Mouse (Mus musculus) thymus, adult 18-20 months (tissue): Measurements from ENCODE around the gene Lrrtm3.

Source experiments
- DNase-seq, 2 experiments: peaks; one replicate each; pipeline ENCODE4 v3.0.0; 2022; ENCODE audit warnings: mixed read lengths in 2 of 2

Gene Lrrtm3

DNA sequence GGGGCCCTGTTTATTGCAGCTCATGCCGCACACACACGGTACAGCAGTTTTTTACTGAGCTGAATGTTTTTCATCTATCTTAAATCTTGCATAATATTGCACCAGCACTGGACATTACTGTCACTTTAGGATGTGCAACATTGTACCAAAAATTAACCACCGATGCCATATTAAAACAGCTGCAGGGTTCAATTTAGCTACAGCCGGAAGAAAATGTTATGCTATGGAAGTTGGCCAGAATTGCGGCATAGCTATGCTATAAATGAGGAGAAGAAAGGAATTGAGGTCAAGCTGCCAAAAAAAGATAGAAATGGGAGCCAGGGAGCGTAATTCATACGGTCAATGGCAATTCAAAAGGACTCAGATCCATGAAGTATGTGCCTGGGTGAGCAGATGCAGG lies 48.9 kb downstream of the Lrrtm3 start:
- DNase-seq, result no peak

DNA sequence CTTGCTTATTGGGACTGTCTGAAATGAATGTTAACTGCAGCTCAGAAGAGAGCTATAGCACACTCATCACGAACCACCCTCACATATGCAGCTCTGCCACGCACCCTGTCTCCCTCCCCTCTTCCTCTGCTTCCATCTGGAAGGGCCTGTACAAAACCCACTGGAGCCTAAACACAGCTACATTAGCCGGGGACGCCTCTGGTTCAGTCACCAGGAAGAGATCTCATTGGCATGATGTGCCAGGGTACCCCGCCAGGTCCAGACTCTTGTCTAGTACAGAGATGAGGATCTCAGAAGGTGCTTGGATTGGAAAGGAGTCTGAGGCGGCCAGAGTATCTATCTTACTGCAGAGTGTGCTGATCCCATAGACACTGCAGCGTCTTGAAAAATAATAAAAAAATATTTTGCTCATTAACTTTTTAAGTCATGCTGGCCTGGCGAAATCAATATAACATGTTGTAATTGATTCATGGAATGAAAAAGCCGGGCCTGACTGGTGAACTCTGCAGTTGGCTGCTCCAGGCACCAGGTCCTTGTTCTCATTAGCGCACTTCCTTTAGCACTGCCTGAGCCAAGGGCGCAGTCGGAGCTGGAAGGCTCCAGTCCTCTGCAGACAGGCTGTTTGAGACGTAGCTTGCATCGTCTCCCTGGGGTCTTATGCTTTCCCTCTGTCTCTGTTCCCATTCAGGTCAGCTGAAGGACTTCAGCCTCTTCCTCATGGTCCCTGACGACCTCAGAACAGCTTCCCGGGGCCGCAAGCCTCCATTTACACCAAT lies 50.1 kb downstream of the Lrrtm3 start:
- no peak for DNase-seq

DNA sequence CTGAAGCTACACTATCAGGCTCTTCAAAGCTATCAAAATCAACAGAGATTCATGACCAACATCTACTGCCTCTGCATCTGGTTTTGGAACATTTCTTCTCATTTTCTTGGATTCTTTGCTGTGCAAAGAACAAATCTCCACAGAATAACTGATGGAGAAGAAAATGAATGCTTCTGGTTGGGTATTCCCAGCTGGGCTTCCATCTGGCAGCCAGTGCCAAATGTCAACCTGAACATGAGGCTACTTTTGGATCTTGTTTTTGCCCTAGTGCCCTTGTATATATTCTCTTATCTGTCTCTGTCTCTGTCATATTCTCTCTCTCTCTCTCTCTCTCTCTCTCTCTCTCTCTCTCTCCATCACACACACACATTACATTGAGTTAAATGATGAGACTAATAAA lies 59.2 kb downstream of the Lrrtm3 start:
- DNase-seq, result no peak

DNA sequence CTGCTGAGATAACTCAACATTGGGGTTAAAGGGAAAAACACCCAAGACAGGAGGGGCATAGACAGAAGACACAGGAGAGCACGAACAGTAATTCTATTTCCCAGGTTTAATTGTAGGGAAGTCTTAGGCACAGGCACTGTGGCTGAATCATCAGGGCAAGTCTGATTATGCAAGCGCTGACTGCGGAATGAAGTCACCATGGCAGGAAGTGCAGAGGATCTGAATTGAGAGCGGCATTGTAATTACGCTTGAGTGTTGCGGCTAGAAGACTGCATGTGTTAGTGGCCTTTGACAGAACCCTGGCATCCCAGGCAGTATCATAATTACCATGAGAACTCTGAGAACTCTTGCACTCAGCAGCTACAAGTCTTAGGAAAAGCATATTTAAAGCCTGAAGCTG lies 66.7 kb downstream of the Lrrtm3 start:
- DNase-seq, result no peak

DNA sequence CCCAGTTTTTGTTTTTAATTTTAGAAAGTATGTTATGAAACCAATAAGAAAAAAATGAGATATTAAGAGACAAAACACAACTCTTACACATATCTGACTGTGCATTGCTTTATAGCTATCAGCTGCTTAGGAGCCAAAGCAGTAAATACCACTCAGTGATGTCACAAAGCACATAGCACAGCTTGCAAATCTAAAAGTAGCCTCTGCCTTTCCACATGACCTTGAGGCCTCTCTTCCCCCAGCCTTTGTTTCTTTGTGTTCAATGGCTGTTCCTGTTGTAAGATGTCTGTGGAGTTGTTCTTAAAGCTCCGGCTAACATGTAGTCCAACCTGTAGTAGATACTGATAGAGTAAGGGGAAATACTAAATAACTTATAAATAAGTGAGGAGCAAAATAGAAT lies 69.7 kb downstream of the Lrrtm3 start:
- no peak for DNase-seq

DNA sequence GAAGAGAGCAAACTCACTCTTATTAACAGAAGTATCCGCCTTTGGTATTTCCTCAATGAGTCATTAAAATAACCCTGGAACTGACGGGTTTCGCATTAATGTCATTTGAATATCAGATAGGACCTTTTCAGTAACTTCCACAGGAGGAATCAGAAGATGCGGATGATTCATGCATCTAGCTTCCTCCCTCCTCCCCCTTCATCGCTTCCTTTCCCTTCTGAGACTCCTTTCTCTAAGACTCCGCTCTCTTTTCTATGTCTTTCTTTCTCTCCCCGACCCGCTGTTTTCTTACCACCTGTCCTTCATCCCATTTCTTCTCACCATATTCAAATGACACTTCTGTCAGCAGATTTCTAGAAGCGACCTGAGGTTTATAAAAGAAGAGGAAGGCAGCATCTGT lies 88.1 kb downstream of the Lrrtm3 start:
- DNase-seq, result no peak

DNA sequence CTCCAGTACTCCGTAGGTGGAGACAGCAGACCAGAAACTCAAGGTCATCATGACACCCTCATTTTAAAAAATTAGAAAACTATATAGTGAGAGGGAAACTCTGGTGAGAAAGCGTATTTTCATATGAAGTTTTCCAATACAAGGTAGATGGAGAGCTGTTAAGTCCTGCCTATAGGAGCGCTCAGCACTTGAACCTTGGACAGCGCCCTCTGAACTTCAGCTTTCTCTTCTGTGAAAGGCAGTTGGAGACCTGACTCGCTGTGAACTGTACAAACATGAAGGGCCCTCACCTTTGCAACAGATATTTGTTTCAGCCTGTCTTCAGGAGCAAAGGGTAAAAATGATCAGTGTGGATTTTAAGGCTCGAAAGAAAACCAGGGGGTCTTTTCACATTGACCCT lies 88.5 kb downstream of the Lrrtm3 start:
- no peak for DNase-seq

DNA sequence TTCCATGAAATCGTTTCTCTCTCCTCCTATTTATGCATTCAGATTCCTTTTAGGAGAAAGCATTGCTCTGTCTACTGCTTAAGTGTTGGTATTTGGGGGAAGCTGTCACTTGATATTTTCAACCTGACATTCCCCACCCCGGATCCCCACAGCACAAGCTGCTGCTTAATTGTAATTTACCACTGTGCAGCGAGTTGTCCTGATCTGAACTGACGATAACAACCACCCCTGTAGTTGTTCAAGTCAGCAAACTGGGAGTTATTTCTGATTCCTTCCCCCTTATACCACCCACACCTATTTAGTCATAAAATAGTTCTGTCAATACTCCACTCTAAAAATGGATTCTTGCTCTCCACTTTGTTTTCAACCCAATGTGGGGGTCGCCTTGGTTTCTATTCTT lies 95.8 kb downstream of the Lrrtm3 start:
- DNase-seq, result no peak

DNA sequence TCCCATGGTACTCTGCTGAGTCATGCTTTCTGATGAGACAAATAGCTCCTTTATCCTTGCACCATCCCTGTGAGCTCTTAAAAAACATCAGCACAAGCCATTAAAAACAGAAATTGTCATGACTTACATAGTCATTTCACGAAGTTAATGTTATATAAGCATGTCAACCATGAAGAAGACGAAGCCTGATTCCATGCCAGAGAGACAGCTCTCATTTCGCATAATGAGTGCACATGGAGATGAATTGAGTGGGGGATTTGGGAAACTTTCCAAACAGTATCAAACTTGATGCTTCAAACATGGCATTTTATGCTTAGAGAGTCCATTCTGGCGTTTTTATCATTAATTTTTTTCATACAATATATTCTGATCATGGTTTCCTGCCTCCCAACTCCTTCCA lies 104.5 kb downstream of the Lrrtm3 start:
- DNase-seq, result no peak

DNA sequence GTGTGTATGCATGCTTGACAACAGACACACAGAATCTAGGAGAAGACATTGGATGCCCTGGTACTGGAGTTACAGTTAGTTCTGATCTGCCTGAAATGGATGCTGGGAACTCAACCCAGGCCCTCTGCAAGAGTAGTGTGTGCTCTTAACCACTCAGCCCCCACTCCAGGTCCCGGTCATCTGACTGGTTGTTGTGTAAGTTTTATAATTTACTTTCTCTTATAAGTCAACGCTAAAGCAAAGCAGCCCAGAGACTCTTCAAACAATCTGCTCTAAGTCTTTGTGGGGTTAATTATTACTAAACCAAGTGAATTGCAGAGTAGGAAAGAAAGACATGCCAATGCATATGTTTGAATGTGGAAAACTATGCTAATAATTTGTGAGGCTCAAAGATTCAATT lies 110.7 kb downstream of the Lrrtm3 start:
- no peak for DNase-seq

DNA sequence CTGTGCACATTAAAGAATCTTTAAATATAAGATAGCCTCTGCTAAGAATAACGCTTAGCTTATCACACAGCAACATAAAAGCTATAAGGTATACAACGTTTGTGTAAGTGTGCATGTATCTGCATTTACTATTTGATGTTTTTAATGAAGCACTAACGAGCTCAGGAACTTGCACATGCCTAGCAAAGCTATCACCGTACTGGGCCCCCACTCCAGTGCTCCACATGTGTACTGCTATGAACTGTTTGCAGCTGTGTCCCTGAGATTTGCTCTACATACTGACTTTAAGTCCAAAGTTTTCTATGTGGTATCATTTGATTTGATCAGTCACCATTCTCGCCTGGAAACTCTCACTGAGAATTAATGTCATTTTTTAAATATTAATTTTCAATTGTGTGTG lies 111.1 kb downstream of the Lrrtm3 start:
- no peak for DNase-seq

DNA sequence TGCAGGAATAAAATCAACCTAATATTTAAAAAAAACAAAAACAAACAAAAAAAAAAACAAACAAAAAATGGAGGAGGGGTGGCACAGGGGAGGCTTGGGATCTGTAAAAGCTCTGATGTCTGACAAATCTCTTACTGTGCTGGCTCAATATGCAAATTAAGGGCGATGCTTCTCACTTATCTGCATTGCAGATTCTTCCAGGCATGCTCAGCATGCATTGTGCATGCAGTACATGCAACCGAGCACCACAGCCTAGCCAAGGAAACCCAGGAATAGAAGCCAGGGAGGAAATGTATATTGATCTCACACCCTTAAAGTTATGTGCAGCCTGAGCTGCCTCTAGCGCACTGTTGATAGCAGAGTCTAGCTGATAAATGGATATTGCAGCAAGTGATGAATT lies 111.5 kb downstream of the Lrrtm3 start:
- no peak for DNase-seq

DNA sequence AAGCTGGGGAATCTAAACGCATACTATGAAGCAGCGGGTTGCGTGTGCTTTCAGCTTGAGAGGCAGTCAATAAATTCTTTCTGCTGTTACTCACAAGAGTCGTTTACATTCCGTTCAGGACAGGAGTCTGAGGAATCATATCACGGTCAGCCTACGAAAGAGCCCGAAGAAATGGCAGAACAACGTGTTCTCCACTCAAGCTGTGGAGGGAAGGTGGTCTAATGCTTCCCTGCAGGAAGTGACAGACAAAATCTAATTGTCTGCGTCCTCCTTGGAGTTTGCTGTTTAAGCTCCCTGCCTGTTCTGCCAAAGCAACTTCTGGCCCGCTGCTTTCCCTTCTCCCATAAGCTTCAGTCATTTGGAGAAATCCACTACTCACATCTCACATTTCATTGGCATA lies 112.0 kb downstream of the Lrrtm3 start:
- DNase-seq, result no peak

DNA sequence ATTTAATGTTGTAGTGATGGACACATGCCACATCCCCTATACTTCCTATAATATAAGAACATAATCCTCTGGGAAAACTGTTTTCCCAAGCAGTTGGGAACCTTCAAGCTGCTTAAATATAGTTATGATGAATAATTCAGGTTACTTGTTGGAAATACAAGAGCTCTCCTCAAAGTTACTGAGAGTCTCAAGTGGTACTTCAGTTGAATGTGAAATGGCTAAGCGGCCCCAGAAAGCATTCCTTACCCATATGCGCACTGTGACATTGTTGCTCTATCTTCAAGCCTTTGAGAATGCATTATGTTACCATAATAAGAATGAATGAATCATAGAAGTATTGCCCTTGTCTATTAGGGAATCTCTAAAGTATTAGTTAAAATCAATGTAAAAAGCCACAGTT lies 117.8 kb downstream of the Lrrtm3 start:
- DNase-seq, result no peak

DNA sequence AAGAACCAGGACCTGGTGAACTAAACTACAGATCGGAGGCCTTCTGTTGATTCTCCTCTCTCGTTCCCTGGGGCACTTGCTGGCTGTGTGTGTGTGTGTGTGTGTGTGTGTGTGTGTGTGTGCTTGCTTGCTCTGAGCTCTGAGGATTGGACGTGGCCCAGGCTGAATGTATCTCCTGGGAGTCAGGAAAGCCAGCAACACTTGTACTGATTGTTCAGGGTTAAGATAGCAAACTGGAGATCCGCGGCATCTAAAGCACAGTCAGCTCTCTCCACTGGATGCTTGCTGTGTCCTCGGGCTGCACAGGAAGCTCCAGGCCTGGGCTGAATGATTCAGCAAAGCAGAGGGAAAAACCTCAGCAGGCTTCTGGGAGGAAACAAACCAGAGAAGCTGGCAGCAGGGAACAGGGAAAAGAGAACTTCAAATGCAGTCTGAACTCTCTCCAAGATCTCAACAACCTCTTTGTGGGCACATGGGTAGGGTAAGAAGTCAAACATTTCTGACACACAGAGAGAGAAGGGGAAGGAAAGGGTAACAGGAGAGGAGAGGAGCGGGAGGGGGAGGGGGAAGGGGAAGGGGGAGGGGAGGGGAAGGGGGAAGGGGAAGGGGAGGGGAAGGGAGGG lies 135.7 kb downstream of the Lrrtm3 start:
- DNase-seq, result no peak

DNA sequence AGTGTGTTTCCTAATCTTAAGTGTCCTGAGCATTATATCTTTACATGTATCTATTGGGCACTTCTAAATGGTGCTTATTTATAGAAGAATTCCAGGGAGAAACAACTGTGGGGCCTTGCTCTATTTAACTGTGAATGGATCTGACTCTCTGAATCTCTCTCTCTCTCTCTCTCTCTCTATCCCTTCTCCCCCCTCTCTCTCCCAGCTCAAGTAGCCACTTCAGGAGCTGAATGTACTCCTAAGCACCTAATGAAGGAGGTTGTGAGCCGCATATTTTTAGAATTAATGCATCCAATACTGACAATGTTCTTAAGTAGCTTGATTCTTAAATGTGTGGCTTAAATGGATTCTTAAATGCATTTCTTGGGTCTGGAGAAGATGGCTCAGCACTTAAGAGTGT lies 138.6 kb downstream of the Lrrtm3 start:
- no peak for DNase-seq

DNA sequence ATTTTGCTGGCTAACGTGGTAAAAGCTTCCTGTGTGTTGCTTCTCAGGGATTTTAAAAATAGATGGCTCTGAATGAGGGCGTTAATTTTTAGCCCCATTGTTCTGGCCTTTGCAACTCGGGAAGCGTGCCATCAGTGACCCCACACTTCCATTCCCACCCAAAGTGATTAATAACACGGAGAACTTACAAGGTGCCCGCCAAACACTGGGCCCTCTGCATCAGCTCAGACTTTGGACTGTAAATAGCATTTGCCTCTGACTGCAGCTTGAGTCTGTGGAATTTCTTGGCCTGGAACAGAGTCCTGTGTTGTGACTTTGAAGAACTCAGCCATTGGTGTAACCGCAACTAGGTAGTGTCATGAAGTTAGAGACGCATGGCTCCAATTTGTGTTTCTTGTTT lies 139.2 kb downstream of the Lrrtm3 start:
- DNase-seq, result no peak

DNA sequence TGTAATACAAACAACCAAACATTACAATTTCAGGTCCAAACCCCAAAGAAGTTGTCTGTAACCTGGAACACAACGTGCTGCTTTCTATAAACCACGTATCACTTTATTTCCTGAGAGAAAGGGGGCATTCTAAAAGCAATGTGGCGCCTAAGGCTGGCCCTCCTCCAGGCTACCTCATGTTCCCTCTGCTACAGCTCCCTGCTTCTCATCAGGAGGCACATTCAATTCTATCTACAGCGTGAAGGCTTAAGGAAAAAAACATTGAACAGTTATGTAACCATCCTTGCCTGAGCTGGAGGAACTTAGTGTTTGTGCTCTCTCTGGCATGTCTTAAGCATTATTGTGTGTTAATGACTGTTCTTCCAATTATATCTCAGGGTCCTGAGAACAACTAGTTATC lies 142.8 kb downstream of the Lrrtm3 start:
- DNase-seq, result no peak

DNA sequence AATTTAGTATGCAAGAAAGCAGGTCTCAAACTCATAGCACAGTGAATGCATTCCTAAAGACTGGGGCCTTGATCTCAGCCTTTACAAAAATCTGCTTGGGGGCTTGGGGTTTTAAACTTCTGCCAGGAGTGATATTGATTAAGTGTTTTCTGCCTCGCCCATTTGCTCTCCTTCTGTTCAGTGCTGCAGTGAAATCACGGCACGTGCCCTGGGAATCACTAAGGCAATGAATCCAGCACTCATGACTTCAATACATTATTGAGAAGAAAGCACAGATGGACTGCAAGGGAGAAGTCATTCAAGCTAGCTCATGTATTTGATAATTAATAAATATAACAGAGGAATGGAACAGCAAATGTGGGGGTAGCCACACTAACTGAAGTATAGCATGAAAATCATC lies 144.5 kb downstream of the Lrrtm3 start:
- no peak for DNase-seq

DNA sequence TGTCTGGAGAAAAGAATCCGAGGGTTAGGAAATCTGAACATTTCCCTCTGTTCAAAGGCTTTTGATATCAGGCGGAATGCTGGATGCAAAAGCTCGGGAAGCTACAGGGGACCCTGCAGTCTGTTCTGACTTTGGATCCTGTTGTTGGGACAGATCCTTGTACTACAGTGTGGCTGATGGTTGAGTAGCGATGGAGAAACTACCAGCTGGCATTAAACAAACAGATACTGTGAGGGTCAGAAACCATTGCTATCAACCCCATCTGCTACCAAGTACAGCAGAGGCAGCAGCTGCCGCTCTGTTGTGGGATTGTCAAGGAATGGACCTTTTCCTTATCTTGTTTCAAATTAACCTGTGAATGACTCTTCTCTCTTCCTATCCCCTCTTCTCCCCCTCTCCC lies 156.1 kb downstream of the Lrrtm3 start:
- no peak for DNase-seq

DNA sequence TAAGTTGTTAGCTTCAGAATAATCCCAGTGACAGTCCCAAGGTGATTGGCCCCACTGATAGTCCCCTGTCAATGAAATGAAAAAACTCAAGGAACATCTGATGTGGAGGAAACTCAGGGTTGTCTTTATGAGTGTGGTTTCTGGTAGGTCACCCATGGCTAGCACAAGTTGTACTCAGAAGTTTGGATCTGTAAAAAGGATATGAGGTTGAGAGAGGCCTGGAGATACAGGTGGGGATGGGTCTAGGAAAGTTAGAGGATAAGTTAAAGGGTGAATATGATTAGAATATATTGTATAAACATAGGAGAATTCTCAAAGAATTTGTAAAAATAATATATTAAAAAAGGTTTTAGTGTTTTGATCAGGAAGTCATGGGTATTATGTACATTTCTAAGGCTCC lies 162.7 kb downstream of the Lrrtm3 start, which contains the start of gene Gm10118:
Gene Gm10118, minus strand, starts transcription at position 101 of the 400 bp plus-strand sequence.
- DNase-seq, result no peak

DNA sequence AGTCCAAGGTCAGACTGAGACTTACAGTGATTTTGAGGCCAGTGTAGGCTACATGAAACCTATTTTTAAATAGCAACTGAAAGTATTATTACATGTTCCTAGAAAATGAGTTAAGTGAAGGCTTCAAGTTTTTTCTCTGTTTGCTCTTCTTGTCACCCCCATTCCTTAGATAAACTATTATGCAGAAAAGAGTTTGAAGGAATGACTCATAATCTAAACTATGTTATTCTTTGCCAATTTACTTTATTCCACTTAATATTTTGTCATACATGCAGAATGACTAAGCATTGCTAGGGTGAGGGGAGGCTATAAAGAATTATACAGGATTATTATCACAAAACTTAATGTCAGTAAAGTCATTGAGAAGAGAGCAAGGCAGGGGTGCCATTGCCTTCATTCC lies 181.2 kb downstream of the Lrrtm3 start:
- DNase-seq, result no peak

DNA sequence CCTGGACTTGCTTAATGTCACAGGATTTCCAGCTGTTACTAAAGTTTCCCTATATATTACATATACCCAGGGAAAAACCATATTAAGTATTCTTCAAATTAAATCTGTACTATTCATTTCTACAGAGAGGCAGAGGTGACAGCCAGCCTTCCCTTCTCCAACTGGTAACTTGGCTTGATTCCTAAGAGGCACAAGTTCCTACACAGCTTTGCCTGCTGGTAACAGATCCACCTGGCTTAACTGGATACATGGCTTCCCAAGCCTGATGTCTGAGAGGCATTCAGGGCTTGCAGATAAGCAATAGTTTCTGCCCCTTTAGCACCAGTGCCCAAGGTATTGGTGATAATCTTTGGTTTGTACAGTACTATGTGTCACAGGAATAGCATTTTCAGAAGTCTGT lies 190.2 kb downstream of the Lrrtm3 start:
- DNase-seq, result no peak

DNA sequence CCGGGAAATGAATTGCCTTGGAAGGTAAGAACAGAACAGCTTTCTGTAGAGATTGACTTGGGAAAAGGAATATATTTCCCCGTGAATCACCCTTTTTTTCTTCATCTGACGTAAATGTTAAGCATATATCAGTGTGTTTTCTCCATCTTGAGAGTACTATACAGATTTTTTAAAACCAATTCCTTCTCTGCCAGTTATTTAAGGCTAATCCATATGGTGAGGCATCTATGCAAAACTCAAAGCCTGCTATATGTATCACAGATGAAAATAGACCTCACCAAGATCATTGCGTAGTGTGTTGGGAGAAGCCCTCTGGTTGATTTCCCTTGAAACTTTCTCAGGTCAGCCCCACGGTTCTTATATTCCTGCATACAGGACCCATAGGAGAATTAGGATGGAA lies 195.5 kb downstream of the Lrrtm3 start:
- no peak for DNase-seq
